Mouse (Mus musculus): ENCODE measurements at regions not wholly inside any gene's neighbourhood (a gene's known extent, or its start where the extent isn't known, plus 50 kb on each side); places are given as distances from the start of the nearest gene placed in this dataset.

DNA sequence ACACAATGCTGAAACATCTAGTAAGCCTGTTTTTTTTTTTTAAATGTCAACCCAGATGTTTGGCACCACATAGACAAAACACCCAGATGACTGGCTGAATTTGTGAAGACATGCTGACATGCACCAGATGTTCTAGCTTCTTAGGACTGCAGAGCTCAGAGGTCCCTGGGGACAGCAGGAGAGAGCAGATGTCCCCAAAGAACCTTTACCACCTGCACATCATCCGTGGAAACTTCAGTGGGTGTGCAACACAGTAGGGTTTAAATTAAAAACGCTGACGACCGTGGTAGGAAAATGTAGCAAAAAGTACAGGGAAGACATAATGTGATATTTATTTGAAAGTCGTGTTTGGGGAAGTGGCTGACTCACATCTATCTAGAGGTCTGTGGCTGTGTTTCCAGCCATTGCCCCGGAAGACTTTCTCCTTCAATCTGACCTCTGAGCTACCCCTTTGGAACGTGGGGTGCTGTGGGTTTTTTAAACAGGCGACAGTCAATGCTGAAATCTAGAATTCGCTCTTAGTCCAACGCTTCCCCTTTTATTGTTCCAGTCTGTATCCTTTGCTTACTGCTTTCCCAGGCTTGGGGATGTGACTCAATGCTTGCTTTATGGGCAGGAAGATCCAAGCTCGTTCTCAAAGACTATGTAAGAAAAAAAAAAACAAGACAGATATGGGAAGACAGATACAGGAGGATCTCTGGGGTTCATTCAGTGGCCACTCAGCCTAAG lies 230.5 kb downstream of the Clic5 start:
- DNase-seq (ENCODE audit: low read depth, low spot score) = no peak
- WGBS = 53% methylated on average over 11 of the region's 11 CpGs

DNA sequence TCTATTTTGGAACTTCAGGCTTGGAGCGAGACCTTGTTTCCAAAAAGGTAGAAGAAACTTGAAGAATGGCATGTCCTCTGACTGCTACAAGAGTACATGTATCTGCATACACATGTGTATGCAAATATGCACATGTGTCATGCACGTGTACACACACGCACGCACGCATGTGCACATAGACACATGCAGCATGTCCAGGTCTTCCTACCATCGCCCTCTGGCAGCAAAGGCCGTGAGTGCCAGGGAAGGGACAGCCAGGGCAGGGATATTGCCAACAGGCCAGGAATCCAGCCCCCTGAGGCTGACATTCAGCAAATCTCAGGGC lies 231.0 kb downstream of the Clic5 start:
- no peak for DNase-seq (ENCODE audit: low read depth, low spot score)
- WGBS = 92% methylated on average over 7 of the region's 7 CpGs

DNA sequence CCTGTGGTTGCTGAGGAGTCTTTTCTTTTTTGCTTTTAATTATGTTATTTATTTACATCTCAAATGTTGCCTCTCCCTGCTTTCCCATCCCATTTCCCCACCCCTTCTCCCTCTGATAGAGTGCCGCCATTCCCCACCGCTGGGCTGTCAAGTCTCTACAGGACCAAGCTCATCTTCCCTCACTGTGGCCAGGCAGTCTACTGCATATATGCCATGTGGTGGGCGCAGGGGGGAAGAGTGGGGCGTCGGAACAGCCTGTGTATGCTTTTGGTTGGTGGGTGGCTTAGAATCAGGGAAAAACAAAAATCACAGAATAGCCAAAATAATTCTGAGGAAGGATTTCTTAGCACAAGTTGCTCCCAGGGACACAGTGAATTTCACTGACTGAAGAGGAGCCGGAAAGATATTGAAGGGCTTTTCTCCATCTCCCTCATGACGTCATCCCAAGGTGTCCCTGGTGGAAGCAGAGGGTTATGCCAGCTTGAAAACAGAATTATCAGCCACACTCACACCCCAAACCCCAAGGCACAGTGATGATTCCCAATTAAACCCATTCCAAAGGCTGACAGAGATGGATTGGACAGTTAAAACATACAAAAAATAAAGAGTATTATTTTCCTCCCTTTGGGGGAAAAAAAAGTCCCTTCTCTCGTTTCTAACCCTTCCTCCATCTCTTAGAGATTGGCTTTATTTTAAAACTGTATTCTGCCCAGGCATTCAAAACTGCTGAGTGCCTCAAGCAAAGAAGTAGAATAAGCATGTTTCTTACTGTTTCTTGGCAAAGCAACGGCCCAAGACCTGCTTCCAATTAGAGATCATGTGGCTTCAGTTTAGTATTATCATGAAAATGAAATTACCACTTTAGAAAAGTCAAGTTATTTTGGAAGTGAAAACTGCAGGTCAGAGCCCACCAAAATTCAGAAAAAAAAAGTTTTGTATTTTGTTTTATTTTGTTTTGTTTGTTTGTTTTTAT lies 232.0 kb downstream of the Clic5 start:
- no peak for DNase-seq (ENCODE audit: low read depth, low spot score)
- WGBS = 74% methylated on average over 9 of the region's 9 CpGs

DNA sequence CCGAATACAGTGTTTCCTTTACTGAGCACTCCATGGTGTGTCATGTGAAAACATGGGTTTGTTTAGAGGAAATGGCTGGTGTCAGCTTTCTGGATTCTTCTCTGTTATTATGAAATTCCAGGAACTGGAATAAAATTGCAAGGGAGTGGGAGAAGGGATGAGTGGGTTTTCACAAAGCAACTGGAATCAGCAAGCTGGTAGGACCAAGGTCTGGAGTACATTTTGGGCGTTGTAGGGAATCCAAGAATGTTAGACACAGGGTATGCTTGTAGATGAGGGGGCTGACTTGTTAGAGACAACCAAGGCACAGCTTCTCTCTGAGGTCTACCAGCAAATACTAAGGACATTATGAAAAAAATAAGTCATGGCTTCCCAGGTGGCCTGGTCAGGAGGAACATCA lies 233.8 kb downstream of the Clic5 start:
- 88% methylated on average over 2 of the region's 2 CpGs for WGBS
- no peak for DNase-seq (ENCODE audit: low read depth, low spot score)

DNA sequence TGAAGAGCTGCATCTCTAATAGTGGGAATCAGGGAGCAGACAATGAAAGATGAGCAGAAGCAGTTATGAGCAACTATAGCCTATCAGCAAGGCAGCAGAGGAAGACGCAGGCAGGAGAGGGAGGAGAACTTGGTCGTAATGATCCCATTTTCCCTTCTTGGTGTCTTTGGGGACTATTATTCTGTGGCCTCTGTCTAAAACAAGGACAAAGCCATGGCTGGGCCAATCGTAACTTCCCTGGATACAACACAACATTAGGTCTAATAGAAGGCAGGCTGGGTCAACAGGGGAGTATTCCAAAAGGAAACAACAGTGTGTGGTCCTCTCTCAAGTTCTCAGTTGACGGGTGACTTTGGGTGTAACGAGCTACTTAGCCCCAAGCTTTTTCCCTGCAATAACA lies 234.5 kb downstream of the Clic5 start:
- no peak for DNase-seq (ENCODE audit: low read depth, low spot score)
- WGBS = 71% methylated on average over 5 of the region's 5 CpGs

- WGBS = 77% methylated on average over 5 of the region's 5 CpGs
Measured at GRCm38 (mm10) chr17:44423471-44423985, 235.1 kb downstream of the Clic5 start.

GRCm38 (mm10) chr17:44432524-44433295 lies 244.3 kb downstream of the Clic5 start:
- 41% methylated on average over 4 of the region's 4 CpGs for WGBS
- no peak for DNase-seq (ENCODE audit: low read depth, low spot score)

More at GRCm38 (mm10) chr17:44423471-44423985, 235.1 kb downstream of the Clic5 start:
- no peak for DNase-seq (ENCODE audit: low read depth, low spot score)

- no peak for DNase-seq (ENCODE audit: low read depth, low spot score)
Measured at GRCm38 (mm10) chr17:44433296-44433653, 244.9 kb downstream of the Clic5 start.

DNA sequence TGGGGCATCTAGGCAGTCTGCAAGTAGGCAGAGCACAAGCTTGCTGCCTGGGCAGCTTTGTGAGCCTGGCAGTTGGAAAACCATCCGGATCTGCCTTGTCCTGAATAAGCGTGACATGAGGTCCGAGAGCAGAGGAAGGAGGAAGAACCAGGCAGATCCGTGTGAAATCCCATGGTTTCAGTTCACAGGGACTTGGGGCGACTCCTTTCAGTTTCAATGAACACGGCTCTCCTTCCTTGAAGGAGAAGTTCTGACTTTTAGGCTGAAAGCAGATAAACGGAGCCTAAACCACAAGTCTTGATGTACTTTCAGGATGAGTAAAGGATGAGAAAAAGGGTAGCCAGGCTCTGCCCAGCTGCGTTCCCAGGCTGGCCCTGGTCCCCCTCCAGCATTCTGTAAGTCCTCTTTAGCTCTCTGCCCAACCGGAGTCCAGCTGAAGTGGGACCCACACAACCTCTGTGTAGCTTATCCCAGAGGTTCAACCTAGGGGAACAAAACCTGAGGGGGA lies 248.2 kb downstream of the Clic5 start:
- WGBS = 79% methylated on average over 9 of the region's 9 CpGs
- no peak for DNase-seq (ENCODE audit: low read depth, low spot score)

DNA sequence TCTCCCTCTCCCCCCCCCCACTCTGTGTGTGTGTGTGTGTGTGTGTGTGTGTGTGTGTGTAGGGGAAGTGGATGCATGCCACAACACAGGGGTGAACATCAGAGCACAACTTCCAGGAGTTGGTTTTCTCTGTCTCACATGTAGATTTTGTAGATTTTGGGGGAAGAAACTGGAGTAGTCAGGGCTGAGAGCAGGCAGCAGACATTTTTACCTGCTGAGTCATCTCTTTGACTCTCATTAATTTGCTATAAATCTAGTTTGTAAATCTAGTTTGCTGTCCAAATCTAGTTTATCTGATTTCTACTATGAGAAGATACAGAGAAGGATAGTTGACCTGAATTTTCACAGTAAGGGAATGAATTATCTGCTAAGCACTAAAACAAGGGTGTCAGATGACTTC lies 250.1 kb downstream of the Clic5 start:
- DNase-seq (ENCODE audit: low read depth, low spot score) = no peak

- no peak for DNase-seq (ENCODE audit: low read depth, low spot score)
- 75% methylated on average over 11 of the region's 11 CpGs for WGBS
Measured at GRCm38 (mm10) chr17:44443460-44443859, 255.1 kb downstream of the Clic5 start.

DNA sequence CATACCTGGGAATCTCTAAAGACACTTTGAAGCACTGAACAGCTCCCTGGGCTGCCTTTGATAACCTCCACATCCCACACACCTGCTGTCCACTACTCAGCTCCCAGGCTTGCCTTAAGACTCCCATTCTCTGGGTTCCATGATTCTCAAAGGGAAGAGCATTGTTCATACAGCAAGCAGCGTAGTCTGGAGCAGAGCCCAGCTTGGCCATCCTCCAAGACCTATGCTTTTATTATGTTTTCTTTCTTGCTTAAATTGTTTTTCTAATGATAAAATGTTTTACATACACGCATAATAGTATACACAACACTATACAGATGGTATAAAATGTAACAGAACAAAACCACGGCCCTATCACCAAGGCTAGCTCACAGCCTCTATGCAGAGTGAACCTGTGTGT lies 257.0 kb downstream of the Clic5 start:
- no peak for DNase-seq (ENCODE audit: low read depth, low spot score)
- WGBS = 36% methylated on average over 3 of the region's 3 CpGs
